Mouse (Mus musculus): Measurements from ENCODE around the gene Padi2.

Padi2 gene

GRCm38 (mm10) chr4:140961467-140962206, 55.5 kb downstream of the Padi2 start:
- DNase-seq: no peak

- no peak for DNase-seq
These were observed 56.2 kb downstream of the Padi2 start for GRCm38 (mm10) chr4:140962207-140962909.

- peak; percentile 86 for DNase-seq
These were observed 56.8 kb downstream of the Padi2 start for GRCm38 (mm10) chr4:140962950-140963349.

- no peak for DNase-seq
These were observed 57.9 kb downstream of the Padi2 start for GRCm38 (mm10) chr4:140963941-140964597.

- peak; percentile 91 for DNase-seq
These were observed 58.5 kb downstream of the Padi2 start for GRCm38 (mm10) chr4:140964620-140965019.

GRCm38 (mm10) chr4:140967386-140968159, 61.4 kb downstream of the Padi2 start:
- DNase-seq: peak; percentile 62

- no peak for DNase-seq
These were observed 65.5 kb downstream of the Padi2 start for GRCm38 (mm10) chr4:140971691-140972090.

GRCm38 (mm10) chr4:140974408-140974807, 68.3 kb downstream of the Padi2 start:
- DNase-seq: no peak

- DNase-seq: peak; percentile 61
These were observed 69.2 kb downstream of the Padi2 start for GRCm38 (mm10) chr4:140975356-140975755.

- no peak for DNase-seq
These were observed 71.1 kb downstream of the Padi2 start for GRCm38 (mm10) chr4:140977278-140977677.

GRCm38 (mm10) chr4:140977886-140978692, 71.9 kb downstream of the Padi2 start:
- DNase-seq: peak; percentile 59

GRCm38 (mm10) chr4:140981605-140982004, 75.5 kb downstream of the Padi2 start:
- no peak for DNase-seq

- peak; percentile 55 for DNase-seq
These were observed 76.7 kb downstream of the Padi2 start for GRCm38 (mm10) chr4:140982808-140983207.

GRCm38 (mm10) chr4:140983442-140983841, 77.3 kb downstream of the Padi2 start:
- DNase-seq: peak; percentile 85

- DNase-seq: no peak
These were observed 78.4 kb downstream of the Padi2 start for GRCm38 (mm10) chr4:140984544-140984943.

GRCm38 (mm10) chr4:140986024-140986710, 80.0 kb downstream of the Padi2 start:
- DNase-seq: no peak

GRCm38 (mm10) chr4:140986711-140987395, 80.7 kb downstream of the Padi2 start, which contains the start of gene Atp13a2:
Gene Atp13a2, plus strand, starts transcription at chr4:140986873.
- peak; percentile 94 for DNase-seq

GRCm38 (mm10) chr4:140987476-140987875, 81.3 kb downstream of the Padi2 start:
- peak; percentile 53 for DNase-seq

- peak; percentile 75 for DNase-seq
These were observed 82.7 kb downstream of the Padi2 start for GRCm38 (mm10) chr4:140988706-140989290.

- peak; percentile 54 for DNase-seq
These were observed 83.3 kb downstream of the Padi2 start for GRCm38 (mm10) chr4:140989447-140989846.
